Mouse (Mus musculus) lung, adult 2 months (tissue): ENCODE measurements around the gene Nhlrc1. TPM values are rescaled to one million over a fixed set of nuclear protein-coding genes. Genes with fewer than 3 reads are reported as not detected.

Experiments
- DNase-seq: peaks from one replicate; pipeline ENCODE4 v3.0.0; 2022
- H3K4me1 ChIP-seq: fragments of 200-500 bp; 2 replicates; pipeline ENCODE4 v1.6.1; 2011; ENCODE audit warnings: low read length; ENCODE audit not compliant: control insufficient read depth, insufficient read depth
- H3K4me3 ChIP-seq: fragments of 200-500 bp; replicated peaks from 2 replicates; pipeline ENCODE3; 2011; ENCODE audit warnings: low read depth, mild to moderate bottlenecking, control low read depth, low read length; ENCODE audit errors: extremely low read depth
- CTCF ChIP-seq: fragments of 200-500 bp; IDR thresholded peaks from 2 replicates; pipeline ENCODE4 v1.5.1; 2011; ENCODE audit warnings: mild to moderate bottlenecking, low read length, control low read depth; ENCODE audit not compliant: insufficient read depth
- POLR2A ChIP-seq: fragments of 200-500 bp; IDR thresholded peaks from 2 replicates; pipeline ENCODE4 v1.6.1; 2011; ENCODE audit warnings: low read depth, mild to moderate bottlenecking, control low read depth, low read length, borderline replicate concordance; ENCODE audit errors: extremely low read depth
- WGBS: fragments of 180-500 bp; shearing (Covaris S2); methylation state at CpG from one replicate; pipeline ENCODE4 v1.1.7; 2018; 5-methylcytosine and 5-hydroxymethylcytosine counted together
- polyA plus RNA-seq: library from polyadenylated mRNA; depleted of rRNA; stranded (reverse); fragments of >200 nt; gene quantifications from 2 replicates; pipeline ENCODE4 v1.2.3, GENCODE M21; 2012

Gene Nhlrc1
- polyA plus RNA-seq, 1 experiment, result 4.4 TPM

DNA sequence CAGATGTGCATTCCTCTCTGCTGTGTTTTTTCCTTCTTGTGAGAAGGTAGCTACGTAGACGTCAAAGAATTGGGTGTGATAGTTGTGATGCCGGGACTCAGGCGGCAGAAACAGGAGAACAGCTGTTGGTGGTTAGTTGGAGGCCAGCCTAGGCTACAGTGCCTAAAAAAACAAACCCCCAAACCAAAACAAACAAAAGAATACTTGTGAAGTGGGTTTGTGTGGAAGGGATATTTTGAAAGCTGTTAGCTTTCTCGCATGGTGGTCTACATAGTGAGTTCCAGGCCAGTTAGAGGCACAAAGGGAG lies 498 bp upstream of the Nhlrc1 start:
- TF ChIP-seq CTCF, result no peak
- no peak for TF ChIP-seq POLR2A
- H3K4me1 ChIP-seq, result peaks cover 10% of the 10 kb centered on the region
- WGBS, result 60% methylated on average over 5 of the region's 5 CpGs
- H3K4me3 ChIP-seq, result no peak overlapping the region
- DNase-seq, result no peak

DNA sequence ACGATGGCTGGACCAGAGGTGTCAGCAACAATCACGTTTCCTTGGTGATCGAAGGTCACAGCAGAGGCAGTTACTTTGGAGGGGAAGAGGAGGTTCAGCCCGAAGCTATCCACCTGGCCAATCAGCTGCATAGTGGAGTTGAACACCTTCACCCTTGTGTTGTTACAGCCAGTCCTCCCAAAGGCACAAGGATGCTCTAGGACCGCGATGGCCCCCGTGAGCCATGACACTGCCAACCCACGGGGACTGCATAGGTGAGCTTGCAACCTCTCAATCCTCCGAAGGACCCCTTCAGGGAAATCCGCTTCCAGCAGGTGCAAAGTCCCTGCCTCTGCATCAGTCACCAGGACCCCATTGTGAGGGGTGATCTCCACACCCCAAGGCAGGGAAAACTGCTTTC lies 910 bp downstream of the Nhlrc1 start:
- H3K4me3 ChIP-seq, result peak overlapping the region; percentile 66
- no peak for DNase-seq

DNA sequence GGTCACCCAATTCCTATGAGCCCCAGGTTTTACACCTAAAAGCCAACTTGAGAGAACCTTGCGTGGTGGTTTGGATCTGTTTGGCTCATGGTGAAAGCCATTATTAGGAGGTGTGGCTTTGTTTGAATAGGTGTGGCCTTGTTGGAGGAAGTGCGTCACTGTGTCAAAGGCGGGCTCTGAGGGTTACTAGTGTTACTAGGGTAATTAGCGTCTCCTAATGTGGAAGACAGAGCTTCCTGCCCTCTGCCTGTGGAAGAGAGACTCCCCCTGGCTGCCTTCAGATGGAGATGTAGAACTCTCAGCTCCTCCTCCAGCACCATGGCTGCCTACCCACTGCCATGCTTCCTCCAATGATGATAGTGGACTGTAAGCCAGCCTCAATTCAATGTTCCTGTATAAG lies 13.1 kb downstream of the Nhlrc1 start:
- H3K4me3 ChIP-seq, result no peak overlapping the region
- DNase-seq, result no peak
- WGBS, result 89% methylated on average over 4 of the region's 4 CpGs
- TF ChIP-seq CTCF (no peak), POLR2A (no peak)
- 0 out of 2 replicates have a peak, but pooled peaks cover 5% of the 10 kb centered on the region for H3K4me1 ChIP-seq

More for the DNA sequence above, 910 bp downstream of the Nhlrc1 start:
- TF ChIP-seq POLR2A (no peak), CTCF (no peak)
- peaks cover 10% of the 10 kb centered on the region for H3K4me1 ChIP-seq
- 79% methylated on average over 10 of the region's 10 CpGs for WGBS

DNA sequence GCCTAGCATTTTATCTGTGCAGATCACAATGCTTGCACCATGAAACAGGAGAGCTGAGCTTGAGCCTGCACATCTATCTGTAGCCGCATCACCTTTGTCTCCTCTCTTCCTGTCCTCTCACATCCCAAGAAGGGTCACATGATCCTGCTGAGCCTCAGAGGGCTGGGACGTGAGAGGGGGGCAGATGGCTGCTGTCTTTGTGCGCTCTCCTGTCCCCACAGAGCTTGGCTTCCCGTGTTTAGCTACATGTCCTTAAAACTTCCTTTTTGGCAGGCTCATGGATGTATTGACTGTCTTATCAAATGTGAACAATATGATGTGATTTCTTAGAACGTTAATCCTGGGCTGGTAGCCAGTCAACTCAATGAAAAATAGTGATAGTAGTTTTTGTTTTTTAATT lies 15.2 kb downstream of the Nhlrc1 start:
- DNase-seq, result no peak
- Histone ChIP-seq H3K4me1 (0 out of 2 replicates have a peak, but pooled peaks cover 3% of the 10 kb centered on the region), H3K4me3 (no peak overlapping the region)
- TF ChIP-seq POLR2A, result no peak
- TF ChIP-seq CTCF, result no peak
- WGBS, result 24% methylated on average over 5 of the region's 5 CpGs

DNA sequence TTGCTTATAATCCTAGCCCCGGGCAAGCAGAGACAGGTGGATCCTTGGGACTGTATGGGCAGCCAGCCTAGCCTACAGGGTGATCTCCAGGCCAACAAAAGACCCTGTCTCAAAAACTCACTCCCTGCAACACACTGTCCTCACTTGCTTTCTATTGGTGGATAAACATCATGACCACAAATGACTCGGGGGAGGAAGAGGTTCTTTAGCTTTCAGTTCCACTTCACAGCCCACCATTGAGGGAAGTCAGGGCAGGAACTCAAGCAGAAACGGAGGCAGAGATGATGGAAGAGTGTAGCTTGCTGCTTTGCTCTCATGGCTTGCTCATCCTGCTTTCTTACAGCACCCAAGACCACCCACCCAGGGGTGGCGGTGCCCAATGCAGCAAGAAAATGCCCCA lies 17.3 kb downstream of the Nhlrc1 start:
- H3K4me1 ChIP-seq, result 0 out of 2 replicates have a peak, but pooled peaks cover 3% of the 10 kb centered on the region
- 76% methylated on average over 4 of the region's 4 CpGs for WGBS
- no peak for DNase-seq
- H3K4me3 ChIP-seq, result no peak overlapping the region
- TF ChIP-seq CTCF, result no peak
- no peak for TF ChIP-seq POLR2A

DNA sequence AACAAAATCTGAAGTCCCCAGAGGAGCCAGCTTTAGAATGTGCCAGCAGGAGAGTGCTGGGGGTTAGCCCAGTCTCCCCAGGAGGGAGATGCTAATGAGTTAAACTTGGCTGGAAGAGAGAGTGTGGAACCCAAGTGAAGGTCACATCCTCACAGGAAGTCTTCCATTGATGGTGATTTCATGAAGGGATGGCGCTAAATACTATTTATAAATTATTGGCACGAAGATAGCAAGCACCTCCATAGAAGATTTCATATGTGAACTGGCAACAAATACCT lies 21.4 kb downstream of the Nhlrc1 start:
- WGBS, result 69% methylated on average over 2 of the region's 2 CpGs
- no peak for TF ChIP-seq CTCF
- TF ChIP-seq POLR2A, result no peak
- Histone ChIP-seq H3K4me3 (no peak overlapping the region), H3K4me1 (peaks cover 2% of the 10 kb centered on the region)
- no peak for DNase-seq

DNA sequence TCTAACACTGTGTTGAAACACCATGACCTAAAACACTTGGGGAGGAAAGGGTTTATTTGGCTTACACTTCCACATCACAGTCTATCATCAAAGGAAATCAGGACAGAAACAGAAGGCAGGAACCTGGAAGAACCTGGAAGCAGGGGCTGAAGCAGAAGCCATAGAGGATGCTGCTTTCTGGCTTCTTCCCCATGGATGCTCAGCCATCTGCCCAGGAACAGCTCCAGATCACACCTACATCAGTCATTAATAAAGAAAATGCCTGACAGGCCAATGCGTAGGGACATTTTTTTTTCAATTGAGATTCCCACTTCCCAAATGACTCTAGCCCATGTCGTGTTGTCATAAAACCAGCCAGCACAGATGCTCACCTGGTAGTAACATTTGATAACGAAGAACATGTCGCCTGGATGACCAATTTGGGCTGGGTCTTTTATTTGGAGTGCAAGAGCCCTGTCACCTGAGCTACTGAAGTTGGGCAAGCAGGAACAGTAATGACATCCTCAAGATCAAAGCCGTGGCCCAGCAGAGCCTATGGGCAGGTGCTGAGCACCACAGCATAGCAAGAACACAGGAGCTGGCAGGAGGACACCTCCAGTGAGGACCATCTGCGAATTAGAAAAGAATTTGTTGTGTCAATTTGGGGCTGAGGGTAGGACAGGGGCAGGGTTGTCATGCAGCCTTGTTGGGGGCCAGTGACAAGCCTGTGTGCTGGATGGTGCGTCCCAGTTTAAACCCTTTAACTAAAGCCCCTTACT lies 22.0 kb downstream of the Nhlrc1 start:
- DNase-seq, result no peak
- 89% methylated on average over 7 of the region's 7 CpGs for WGBS
- Histone ChIP-seq H3K4me3 (no peak overlapping the region), H3K4me1 (peaks cover 3% of the 10 kb centered on the region)
- TF ChIP-seq POLR2A, result no peak
- TF ChIP-seq CTCF, result no peak

DNA sequence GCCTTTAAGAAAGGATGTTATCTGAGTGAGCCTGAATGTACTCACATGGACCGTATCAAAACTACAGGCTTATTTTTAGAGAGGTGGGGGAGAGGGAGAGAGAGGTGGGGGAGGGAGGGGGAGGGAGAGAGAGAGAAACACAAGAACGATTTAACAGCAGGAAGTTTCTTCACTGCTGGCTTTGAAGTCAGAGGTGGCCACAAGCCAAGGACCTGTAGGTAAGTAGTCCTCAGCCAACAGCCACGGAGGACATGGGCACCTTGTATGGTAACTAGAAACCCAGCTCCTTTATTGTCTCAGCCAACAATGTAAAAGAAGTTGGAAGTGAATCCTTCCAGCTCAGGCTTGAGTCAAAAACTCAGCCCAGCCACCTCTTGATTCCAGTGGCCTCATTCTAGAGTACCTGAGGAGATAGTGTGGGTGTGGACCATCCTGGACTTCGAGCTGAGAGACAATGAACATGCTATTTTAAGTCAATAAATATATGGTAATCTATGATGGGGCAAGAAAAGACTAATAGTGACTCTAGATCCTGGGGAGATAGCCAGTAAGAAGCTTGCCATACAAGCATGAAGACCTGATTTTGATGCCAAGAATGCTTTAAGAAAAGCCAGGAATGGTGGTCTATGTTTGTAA lies 24.2 kb downstream of the Nhlrc1 start:
- no peak for DNase-seq
- TF ChIP-seq POLR2A, result no peak
- TF ChIP-seq CTCF, result no peak
- H3K4me3 ChIP-seq, result no peak overlapping the region
- WGBS, result 10% methylated on average over 4 of the region's 4 CpGs
- peaks cover 5% of the 10 kb centered on the region for H3K4me1 ChIP-seq

DNA sequence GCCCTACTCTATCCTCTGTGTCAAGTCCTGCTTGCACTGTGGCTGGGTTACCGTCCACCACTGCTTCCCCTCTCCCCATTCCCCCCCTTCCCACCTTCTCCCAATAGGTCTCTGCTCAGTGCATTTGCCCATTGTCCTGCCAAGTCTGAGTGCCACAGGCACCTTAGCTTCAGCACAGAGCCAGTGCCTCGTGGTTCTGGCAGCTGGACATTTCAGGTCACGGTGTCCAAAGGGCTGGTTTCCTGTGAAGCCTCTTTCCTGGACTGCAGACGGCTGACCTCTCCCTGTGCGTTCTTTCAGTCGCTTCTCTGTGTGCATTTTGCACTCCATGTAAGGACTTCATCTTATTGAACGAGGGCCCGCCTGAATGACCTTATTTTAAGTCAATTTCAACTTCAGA lies 26.7 kb downstream of the Nhlrc1 start:
- no peak for DNase-seq

DNA sequence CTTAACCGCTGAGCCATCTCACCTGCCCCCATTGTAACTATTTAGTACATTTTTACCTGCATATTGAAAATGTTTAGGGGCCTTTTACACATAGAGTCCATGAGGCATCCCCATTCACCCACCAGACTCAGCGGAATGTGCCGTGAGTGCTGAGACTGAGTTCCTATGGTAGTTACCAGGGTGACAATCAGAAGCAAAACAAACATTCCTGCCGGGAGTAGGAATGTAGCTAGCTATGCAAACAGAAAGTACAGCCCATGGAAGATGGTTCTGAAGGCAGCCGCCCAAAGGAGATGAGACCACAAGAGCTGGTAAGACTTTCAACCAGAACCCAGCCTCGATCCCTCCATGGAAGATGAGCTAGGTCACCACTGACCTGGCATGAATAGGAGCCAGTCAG lies 28.4 kb downstream of the Nhlrc1 start:
- TF ChIP-seq CTCF (no peak), POLR2A (no peak)
- Histone ChIP-seq H3K4me3 (peak overlapping the region; percentile 65), H3K4me1 (peaks cover 13% of the 10 kb centered on the region)
- 40% methylated on average over 6 of the region's 6 CpGs for WGBS
- peak; percentile 41 for DNase-seq

More for the DNA sequence above, 26.7 kb downstream of the Nhlrc1 start:
- 46% methylated on average over 8 of the region's 8 CpGs for WGBS
- TF ChIP-seq POLR2A (no peak), CTCF (no peak)
- H3K4me3 ChIP-seq, result no peak overlapping the region
- H3K4me1 ChIP-seq, result peaks cover 13% of the 10 kb centered on the region
